Mouse (Mus musculus) MEL (cell line): ENCODE measurements around the gene Rpia.

Experiments
- CHD1 ChIP-seq: IDR thresholded peaks from 2 replicates; pipeline ENCODE4 v1.6.1; 2012; ENCODE audit warnings: low read depth, mild to moderate bottlenecking, inconsistent platforms, low read length, improper control_type of control experiment
- CTCF ChIP-seq, 3 experiments: IDR thresholded peaks in 2 of 3; conservative IDR thresholded peaks in 1 of 3; 2 replicates each; pipeline ENCODE4 v1.5.1; 2011 to 2012; ENCODE audit warnings: low read length in 3 of 3, low read depth in 2 of 3, mild to moderate bottlenecking in 2 of 3, improper control_type of control experiment in 1 of 3, inconsistent platforms in 1 of 3, mixed read lengths in 1 of 3, moderate library complexity in 1 of 3; ENCODE audit not compliant: control insufficient read depth in 1 of 3, insufficient read depth in 1 of 3, poor library complexity in 1 of 3, severe bottlenecking in 1 of 3
- MAZ ChIP-seq: IDR thresholded peaks from 2 replicates; pipeline ENCODE4 v1.6.1; 2012; ENCODE audit warnings: low read depth, mild to moderate bottlenecking, inconsistent platforms, low read length, improper control_type of control experiment
- POLR2A ChIP-seq, 2 experiments: IDR thresholded peaks; 2 replicates each; pipeline ENCODE4 v1.6.1; 2011 to 2012; ENCODE audit warnings: low read length in 2 of 2, mild to moderate bottlenecking in 2 of 2, control low read depth in 1 of 2, improper control_type of control experiment in 1 of 2, low read depth in 1 of 2, moderate library complexity in 1 of 2; ENCODE audit not compliant: control insufficient read depth in 1 of 2, insufficient read depth in 1 of 2, poor library complexity in 1 of 2
- SIN3A ChIP-seq: IDR thresholded peaks from 2 replicates; pipeline ENCODE4 v1.6.1; 2012; ENCODE audit warnings: low read length, improper control_type of control experiment, inconsistent platforms
- TAL1 ChIP-seq: IDR thresholded peaks from 2 replicates; pipeline ENCODE4 v1.6.1; 2012; ENCODE audit warnings: mild to moderate bottlenecking, inconsistent platforms, low read length, moderate library complexity, mixed read lengths
- ZC3H11A ChIP-seq: IDR thresholded peaks from 2 replicates; pipeline ENCODE4 v1.6.1; 2012; ENCODE audit warnings: low read depth, mild to moderate bottlenecking, inconsistent platforms, low read length, improper control_type of control experiment

GRCm38 (mm10) chr6:70805267-70805666, 13.2 kb upstream of the Rpia start:
- peak; percentile 55 to 80 (median 72); a peak in 5 of 6 replicates for TF ChIP-seq CTCF (IDR thresholded peaks at IDR 0.05 in 2 of 3, conservative IDR thresholded peaks at IDR 0.05 in 1 of 3; ENCODE audit: control insufficient read depth in 1 of 3, insufficient read depth in 1 of 3, low read depth in 2 of 3, low read length in 3 of 3, poor library complexity in 1 of 3, severe bottlenecking in 1 of 3)
- no peak for TF ChIP-seq CHD1
- TF ChIP-seq ZC3H11A: peak; percentile 38; the same call in 1 of the 2 replicates
- TF ChIP-seq SIN3A: no peak; the same call in 1 of the 2 replicates
- peak; percentile 59; the same call in 1 of the 2 replicates for TF ChIP-seq MAZ
- TF ChIP-seq POLR2A (IDR thresholded peaks at IDR 0.05; ENCODE audit: control insufficient read depth in 1 of 2, insufficient read depth in 1 of 2, low read depth in 1 of 2, low read length in 2 of 2, poor library complexity in 1 of 2): no peak
- no peak for TF ChIP-seq TAL1
